Mouse (Mus musculus): Measurements from ENCODE around the gene Psmb1.
"Not testable (repeated sequence)": the region's sequence is repeated elsewhere in the genome, so short reads cannot be mapped to it uniquely, and the experiment has no call there.

Gene Psmb1

DNA sequence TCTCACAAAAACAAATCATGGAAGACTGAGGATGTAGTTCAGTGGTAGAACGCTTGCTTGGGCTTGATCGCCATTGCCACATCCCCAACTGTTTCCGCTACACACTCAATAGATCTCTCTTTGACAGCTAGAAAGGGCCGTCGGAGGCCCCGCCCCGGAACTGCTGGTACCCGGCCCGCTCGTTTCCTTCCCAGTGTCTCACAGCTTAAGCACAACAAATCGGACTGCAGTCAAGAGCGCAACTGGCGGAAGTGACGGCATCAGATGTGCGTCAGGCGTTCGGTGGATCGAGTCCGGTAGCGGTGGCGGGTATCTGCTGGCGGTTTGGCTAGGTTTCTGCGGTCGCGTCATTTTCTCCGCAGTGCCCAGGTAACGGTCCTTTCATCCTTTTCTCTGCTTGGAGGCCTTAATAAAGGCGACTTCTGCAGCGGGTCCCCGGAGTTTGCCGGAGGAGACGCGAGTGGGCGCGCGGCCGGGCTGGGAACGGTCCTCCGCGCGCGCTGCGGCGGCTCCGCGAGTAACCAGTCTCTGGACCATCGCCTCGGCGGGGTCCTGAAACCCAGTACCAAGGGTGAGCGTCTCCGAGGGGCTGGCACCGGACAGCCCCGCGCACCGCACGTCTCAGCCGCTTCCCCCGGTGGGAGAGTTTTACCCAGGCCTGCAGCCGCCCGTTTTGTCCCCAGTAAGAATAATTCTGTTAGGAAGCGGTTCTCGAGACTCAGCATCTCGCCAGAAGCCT, at the start of gene Psmb1, which contains the start of gene Tbp:
Psmb1 (minus strand) TSS at position 96 of the 739 bp plus-strand sequence.
Tbp (plus strand) TSS at position 233 of the 739 bp plus-strand sequence.
- DNase-seq: peak; percentile 99

DNA sequence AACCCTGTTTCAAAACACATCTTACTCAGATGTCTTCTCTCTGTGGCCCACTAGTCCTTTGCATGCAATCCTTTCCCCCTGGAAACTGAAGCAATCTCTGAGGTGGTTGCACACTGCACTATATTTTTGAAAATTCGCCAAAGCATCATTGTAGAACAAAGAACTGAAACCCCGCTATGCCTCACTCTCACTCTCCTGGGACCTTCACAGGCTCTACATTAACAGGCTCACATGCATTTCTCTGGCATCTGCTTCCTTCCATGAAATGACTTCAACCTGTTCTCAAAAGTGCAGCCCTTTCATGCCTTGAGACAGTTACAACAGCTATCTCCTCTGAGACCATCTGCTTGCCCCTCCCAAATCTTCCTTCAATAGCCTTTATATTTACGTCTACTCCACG, 46.9 kb upstream of the Psmb1 start:
- DNase-seq: no peak

- not testable (repeated sequence) for DNase-seq
These were observed 44.3 kb upstream of the Psmb1 start for GRCm38 (mm10) chr17:15543868-15544267.

- DNase-seq: no peak
These were observed 40.8 kb upstream of the Psmb1 start for GRCm38 (mm10) chr17:15540309-15540708.

DNA sequence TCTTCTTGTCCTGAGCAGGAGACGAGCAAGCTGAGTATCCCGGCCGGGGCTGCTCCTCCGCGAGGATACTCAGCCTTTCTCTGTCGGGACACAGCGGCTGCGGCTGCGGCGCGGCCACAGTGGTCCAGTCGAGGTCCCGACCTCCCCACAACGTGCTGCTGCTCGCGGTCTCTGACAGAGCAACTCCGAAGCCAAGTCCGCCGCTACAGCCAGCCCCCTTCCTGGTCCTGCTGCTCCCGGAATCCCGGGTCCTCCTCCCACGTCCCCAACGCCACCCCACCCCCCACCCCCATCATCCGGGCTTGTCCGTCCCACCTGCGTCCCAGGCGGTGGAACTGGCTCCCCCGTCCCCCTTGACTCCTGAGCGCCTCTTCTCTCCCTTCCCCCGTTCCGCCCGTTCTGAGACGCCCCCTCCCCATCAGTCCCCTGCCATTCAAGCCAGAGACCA, 36.9 kb upstream of the Psmb1 start:
- no peak for DNase-seq

DNA sequence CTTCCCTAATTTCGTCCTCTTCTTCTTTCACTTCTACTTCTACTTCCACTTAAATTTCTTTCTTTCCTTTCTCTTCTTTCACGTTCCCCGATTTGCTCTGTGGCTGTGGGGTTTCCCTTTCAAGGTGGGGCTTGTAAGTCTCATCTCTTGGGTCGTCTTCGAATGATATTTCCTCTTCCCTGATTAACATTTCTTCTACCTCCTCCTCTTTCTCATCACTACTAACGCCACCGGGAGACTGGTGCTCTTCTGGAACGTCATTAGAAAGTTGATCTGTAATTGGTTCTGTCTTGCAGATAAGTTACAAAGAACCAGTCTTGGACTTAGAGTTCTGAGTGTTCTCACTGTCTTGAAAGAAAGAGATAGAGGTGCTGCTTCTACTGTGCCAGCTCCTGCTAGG, 36.4 kb upstream of the Psmb1 start:
- DNase-seq: no peak

- DNase-seq: no peak
These were observed 35.7 kb upstream of the Psmb1 start for GRCm38 (mm10) chr17:15535162-15535800.

DNA sequence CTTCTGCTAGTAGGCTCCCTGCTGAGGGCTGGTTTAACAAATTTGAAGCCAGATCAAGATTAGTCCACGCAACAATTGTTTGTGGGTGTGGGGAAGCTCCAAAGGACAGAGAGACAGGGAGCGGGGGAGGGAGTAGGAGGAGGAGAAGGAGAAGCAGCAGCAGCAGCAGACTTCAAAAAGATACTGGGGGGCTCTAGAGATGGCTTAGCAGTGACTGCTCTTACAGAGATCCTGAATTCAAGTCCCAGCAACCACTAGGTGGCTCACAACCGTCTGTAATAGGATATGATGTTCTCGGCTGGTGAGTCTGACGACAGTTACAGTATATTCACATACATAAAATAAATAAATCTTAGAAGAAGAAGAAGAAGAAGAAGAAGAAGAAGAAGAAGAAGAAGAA, 30.6 kb upstream of the Psmb1 start:
- peak; percentile 40 for DNase-seq

DNA sequence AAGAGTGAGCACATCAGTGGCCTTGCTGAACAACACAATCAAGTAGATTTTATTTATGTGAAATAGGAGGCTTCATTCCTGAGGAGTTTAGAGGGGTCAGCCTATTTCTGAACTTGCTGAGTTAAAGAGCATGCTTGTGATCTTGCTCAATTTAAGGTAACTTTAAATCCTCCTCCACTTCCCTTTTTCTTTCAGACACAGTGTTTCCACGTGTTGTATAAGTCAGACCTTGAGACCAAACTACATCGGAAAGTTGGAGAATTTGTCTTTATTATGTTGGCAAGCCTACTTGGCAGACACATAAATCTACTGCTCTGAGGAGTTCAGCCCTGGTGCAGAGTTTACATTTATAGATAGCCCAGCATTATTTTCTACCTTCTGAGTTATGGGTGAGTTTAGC, 29.3 kb upstream of the Psmb1 start:
- no peak for DNase-seq

DNA sequence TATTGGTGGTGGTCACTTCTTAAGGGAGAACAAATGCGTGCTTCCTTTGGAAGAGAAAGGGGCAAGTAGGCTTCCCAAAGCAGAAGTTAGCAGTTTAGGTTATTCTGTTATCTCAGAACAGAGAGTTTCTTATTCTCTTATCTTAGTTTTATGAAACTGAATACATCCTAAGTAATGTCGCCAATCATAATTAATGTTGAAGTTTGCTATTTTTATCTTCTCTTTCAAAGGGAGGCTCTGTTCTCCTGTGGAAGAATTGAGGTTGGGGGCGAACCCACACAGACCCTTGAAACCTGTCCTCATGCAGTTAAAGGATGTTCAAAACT, 28.2 kb upstream of the Psmb1 start:
- DNase-seq: no peak

DNA sequence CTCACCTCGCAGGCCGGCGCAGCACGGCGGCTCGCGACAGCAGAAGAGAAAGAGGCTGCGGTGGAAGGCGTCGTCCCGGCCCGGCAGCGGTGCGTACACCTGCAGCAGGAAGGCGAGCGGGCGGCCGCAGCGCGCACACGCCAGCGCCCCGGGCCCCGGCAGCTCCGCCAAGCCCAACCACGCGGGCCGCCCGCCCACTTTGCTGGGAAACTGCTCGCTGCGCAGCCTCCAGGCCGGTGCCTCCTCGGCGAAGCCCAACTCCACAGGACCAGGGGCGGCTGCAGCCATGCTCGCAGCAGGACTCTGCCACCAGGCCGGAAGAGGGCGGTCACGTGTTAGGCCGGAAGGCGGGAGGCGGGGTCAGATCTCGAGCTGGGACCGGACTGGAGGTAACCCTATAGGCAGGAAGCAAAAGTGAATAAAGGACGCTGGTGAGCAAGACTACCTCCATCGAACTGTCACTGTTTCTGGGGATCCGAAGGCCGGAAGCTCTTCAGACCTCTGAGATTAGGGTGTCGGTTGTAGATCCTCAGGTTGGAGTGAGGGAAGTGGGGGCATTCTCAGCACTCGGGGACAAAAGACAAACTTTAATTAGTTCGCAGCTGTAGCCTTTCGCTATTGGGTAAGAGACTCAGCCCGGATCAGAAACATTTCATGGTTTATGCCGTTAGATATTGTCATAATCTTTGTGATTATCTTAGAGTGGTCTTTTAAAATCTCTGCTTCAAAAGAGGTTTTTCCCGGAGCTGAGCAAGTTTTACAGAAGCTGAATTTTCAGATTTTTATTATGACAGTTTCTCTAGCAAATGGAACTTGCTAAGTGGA, 27.6 kb upstream of the Psmb1 start, which contains the start of gene Pdcd2:
Pdcd2 (minus strand) TSS at position 316 of the 825 bp plus-strand sequence.
- peak; percentile 97 for DNase-seq

GRCm38 (mm10) chr17:15526304-15526703, 26.8 kb upstream of the Psmb1 start:
- no peak for DNase-seq

DNA sequence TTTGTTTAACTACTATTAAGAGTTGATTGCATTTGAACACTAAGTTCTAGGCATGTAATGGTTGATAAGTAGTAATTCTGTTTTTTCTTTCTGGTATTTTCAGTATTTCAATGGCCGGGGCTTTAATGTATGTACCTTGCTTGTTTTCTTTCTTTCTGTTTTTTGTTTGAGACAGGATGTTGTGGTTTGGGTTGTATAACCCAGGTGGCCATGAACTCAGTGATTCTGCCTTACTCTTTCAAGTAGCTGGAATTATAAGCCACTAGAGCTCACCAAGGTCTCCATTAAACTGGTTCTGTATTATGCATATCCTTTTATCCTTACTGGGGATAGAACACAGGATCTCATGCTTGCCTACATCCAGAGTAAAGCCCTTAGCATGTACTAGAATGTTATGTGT, 19.2 kb upstream of the Psmb1 start:
- no peak for DNase-seq

GRCm38 (mm10) chr17:15518186-15518585, 18.6 kb upstream of the Psmb1 start:
- DNase-seq: no peak

- no peak for DNase-seq
These were observed 18.2 kb upstream of the Psmb1 start for GRCm38 (mm10) chr17:15517776-15518175.

GRCm38 (mm10) chr17:15510694-15511093, 11.1 kb upstream of the Psmb1 start:
- DNase-seq: no peak

GRCm38 (mm10) chr17:15498753-15499113, 818 bp downstream of the Psmb1 start:
- no peak for DNase-seq

- DNase-seq: peak; percentile 96
These were observed 1.4 kb downstream of the Psmb1 start for GRCm38 (mm10) chr17:15497882-15498752.

- no peak for DNase-seq
These were observed 9.0 kb downstream of the Psmb1 start for GRCm38 (mm10) chr17:15490542-15490941.

GRCm38 (mm10) chr17:15472671-15473070, 26.9 kb downstream of the Psmb1 start:
- no peak for DNase-seq

- peak; percentile 66 for DNase-seq
These were observed 31.9 kb downstream of the Psmb1 start for GRCm38 (mm10) chr17:15467669-15468068.

- no peak for DNase-seq
These were observed 37.5 kb downstream of the Psmb1 start for GRCm38 (mm10) chr17:15461921-15462495.

Measured in kidney, adult 9 months (tissue).